Mouse (Mus musculus) embryonic fibroblast, embryonic 13.5 days (primary cell): Measurements from ENCODE around the gene Gm47995.

Experiments used
- CTCF ChIP-seq: IDR thresholded peaks from 2 replicates; pipeline ENCODE4 v1.5.1; 2011; ENCODE audit warnings: mild to moderate bottlenecking, control low read depth, low read length, moderate library complexity, borderline replicate concordance; ENCODE audit not compliant: insufficient read depth
- POLR2A ChIP-seq: IDR thresholded peaks from 2 replicates; pipeline ENCODE4 v1.6.1; 2011; ENCODE audit warnings: low read depth, mild to moderate bottlenecking, control low read depth, low read length, moderate library complexity

DNA sequence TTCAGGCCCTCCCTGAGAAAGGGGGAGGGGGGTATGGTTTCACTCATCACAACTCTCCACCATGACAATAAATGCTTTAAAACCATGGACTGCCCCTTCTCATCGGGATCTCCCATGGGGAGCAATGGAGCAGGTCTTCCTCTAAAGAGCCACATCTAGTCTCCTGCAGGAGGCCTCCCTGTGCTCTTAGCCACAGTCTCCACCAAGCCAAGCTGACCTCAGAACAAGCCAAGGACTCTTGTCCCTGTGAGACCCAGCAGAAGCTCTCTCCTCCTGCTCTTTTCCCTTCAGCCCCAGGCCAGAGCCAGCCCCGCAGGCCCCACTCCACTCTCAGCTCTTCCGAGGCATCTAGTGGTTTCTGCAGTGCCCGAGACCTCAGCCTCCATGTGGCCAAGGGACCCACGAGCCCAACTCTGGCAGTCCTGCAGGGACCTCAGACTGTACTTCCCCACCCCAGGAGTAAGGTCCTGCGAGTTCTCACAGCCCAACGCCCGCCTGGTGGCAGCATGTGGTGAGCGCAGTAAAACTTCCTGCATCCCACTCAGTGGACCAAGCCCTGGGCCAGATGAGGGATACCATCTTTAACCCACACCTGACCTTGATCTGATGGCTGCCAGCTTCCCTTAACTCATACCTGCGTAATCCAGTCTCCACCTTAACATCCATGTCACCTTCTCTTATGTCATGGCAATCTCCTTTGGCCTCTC, 24.5 kb downstream of the Gm47995 start:
- TF ChIP-seq CTCF (no peak), POLR2A (no peak)
